Mouse (Mus musculus) layer of hippocampus, postnatal 25 days (tissue): ENCODE measurements around the gene Anapc16. TPM values are rescaled to one million over a fixed set of nuclear protein-coding genes. Genes with fewer than 3 reads are reported as not detected.

Experiments
- DNase-seq, 2 experiments: peaks; one replicate each; pipeline ENCODE4 v3.0.0; 2022; ENCODE audit warnings: mixed read lengths in 2 of 2, low spot score in 1 of 2; ENCODE audit errors: extremely low spot score in 1 of 2
- total RNA-seq, 2 experiments: library from RNA; stranded (reverse); gene quantifications; 2 replicates each; pipeline ENCODE4 v1.2.3; 2021

Anapc16 gene
- total RNA-seq, 2 experiments from 2014 or later: 59.3 to 77.3 TPM

- DNase-seq: no peak
These were observed 29.5 kb downstream of the Anapc16 start for GRCm38 (mm10) chr10:59973400-59973799.

GRCm38 (mm10) chr10:59972999-59973398 lies 29.9 kb downstream of the Anapc16 start:
- DNase-seq: no peak

DNA sequence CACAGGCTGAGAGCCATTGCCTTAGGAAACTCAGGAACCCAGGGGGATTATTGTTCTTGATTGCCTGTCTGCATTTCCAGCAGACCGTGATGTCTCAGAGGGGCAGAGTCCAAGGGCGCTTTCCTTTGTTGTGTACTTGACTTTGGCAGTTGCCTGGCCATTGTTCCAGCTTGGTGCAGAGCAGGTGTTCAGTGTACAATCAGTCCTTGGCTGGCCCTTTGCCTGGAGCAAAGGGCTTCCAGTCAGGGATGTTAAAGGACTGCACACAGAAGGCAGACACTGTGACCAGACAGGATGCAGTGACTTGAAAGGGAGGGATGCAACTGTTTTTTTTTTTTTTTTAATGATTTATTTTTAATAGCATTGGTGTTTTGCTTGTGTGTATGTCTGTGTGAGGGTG lies 30.4 kb downstream of the Anapc16 start:
- no peak for DNase-seq

- no peak for DNase-seq
These were observed 31.1 kb downstream of the Anapc16 start for GRCm38 (mm10) chr10:59971813-59972212.

GRCm38 (mm10) chr10:59970450-59971062 lies 32.4 kb downstream of the Anapc16 start:
- DNase-seq: no peak

GRCm38 (mm10) chr10:59969821-59970449 lies 33.0 kb downstream of the Anapc16 start:
- peak in 1 of 2 experiments; percentile 59 for DNase-seq

DNA sequence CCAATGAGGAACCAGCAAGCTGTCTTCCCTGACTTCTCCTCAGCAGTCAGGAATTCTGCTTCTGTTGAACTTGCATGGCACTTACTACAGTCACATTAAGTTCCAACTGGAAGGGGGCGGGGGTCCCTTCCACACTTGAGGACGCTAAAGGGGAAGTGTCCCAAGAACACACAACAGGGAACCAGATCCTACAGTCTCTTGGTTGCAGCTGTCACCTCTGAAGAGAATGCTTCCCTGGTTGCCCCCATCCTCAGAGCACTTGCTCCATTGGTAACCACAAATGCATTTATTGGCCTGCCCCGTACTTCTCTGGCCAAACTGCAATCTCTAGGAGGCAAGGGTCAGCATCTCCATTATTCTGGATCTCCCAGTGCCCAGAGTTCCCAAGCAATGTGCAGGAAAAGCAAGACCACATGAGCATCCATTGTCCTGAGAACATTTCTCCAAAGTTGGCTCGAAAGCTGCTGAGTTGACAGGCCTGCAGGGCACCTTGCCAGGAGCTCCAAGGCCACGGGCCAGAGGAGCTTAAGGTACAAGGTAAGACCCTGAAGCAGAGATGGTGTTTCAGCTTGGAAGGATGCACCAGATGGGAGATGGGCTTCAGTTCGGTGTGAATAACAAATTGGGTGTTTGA lies 35.5 kb downstream of the Anapc16 start:
- DNase-seq: no peak

DNA sequence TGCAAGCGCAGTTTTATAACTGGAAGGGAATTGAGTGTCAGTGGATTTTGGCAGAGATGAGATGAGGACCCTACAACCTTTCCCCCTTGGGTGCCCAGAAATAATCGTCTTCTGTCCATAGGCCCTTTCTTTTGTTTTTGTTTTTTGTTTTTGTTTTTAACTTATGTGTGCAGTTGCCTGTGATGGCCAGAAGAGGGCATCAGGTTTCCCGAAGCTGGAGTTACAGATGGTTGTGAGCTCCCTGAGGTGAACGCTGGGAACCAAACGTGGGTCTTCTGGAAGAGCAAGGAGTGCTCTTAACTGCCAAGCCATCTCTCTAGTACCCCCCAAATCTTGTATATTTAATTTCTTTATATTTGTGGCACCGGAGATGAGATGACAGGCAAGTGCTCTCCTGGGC lies 36.2 kb downstream of the Anapc16 start:
- DNase-seq: no peak

- no peak for DNase-seq
These were observed 37.1 kb downstream of the Anapc16 start for GRCm38 (mm10) chr10:59965788-59966187.

DNA sequence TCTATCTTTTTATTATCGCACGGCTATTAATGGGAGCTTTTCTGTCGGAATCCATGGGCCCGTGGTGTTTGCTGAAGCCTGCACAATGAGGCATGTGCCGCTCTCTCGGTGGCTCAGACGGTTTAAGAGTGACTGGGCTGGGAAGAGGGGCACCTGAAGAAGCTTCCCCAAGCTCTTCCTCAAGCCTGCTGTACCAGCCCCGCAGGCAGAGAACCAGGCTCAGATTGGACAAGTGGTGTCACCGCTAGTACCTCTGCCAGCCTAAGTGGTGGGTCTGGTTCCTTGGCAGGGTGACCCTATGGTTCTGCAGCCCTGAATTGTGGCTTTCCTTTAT lies 37.6 kb downstream of the Anapc16 start:
- DNase-seq: no peak

DNA sequence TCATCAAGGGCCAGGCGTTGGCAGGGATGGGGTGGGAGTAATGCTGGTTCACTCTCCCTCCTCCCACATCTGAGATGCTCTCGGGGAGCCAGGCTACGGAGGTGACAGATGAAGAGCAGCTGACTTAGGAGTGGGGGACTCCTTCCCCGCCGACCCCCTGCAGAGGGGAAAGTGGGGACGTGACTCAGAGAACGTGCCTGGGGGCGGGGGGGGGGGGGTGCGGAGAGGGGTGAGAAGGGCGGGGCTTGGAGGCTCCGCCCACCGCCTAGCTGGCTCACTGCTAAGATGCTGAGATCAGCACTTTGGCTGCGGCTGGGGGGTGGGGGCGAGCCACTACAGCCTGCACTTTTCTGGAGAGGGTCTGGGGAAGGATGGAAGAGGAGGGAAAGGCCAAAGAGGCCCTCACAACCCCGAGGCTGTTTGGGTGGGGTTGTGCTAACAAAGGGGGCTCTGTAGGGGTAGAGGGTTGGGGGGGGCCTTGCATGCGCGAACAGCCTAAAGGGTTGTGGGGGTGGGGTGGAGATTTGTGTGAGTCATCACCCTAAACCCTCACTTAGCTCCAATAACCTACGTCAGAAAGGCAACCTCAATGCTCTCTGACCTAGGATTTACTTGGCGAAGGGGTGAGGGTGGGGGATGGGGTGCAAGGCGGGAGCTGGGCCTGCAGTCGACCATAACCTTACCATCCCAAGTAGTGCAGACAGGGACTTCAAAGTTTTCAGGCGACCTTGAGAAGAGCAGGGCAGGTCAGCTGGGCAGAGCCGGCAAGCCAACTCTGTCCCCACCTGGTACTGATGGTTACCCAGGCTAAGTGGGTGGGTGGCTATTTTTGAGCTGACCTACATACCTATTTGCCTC lies 38.2 kb downstream of the Anapc16 start:
- no peak for DNase-seq

DNA sequence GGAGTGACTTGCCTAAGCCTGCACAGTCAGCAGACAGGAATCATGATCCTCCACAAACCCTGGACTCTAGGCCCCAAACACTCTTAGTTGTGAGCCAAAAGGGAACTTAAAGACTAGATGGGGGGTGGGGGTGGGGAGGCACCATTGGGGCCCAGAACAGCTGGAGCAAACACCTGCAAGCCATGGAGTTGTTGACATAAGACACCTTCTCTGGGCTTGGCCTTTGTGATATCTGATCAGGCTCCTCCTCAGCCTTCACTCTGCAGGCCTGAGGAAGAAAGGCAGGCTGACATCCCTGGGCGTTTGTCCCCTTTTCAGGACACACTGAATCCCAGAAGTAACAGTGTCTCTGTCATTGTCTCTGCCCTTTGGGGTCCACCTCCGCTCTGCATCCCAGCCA lies 39.3 kb downstream of the Anapc16 start:
- no peak for DNase-seq

GRCm38 (mm10) chr10:59959517-59959916 lies 43.4 kb downstream of the Anapc16 start:
- DNase-seq: no peak

- DNase-seq: no peak
These were observed 44.5 kb downstream of the Anapc16 start for GRCm38 (mm10) chr10:59958458-59958857.

GRCm38 (mm10) chr10:59957171-59958149 lies 45.5 kb downstream of the Anapc16 start:
- no peak for DNase-seq

DNA sequence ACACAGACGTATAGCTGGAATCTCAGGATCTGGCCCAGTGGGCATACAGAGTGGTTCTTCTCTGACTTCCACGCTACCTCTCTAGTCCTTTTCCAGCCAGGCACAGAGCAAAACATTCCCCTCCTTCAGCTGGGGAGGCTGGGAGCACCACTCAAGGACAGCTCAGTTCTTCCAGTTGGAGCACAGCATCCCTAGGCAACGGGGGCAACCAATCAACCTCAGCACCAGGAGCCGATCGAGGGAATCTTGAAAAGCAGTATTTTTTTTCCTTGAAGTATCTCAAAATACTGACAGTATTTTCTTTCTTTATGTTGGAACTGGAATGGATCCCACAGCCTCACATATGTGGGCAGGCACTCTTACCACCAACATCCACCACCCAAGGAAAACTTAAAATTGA lies 46.3 kb downstream of the Anapc16 start:
- no peak for DNase-seq

- no peak for DNase-seq
These were observed 49.3 kb downstream of the Anapc16 start for GRCm38 (mm10) chr10:59953564-59954039.

- DNase-seq: no peak
These were observed 50.0 kb downstream of the Anapc16 start for GRCm38 (mm10) chr10:59952781-59953563.
